Mouse (Mus musculus): ENCODE results near the gene Nol11.

GRCm38 (mm10) chr11:107230128-107230527, 40.9 kb upstream of the Nol11 start:
- TF ChIP-seq POLR2A (IDR thresholded peaks at IDR 0.05; ENCODE audit: insufficient read length, low read depth) (no peak), REST (IDR thresholded peaks at IDR 0.05; ENCODE audit: insufficient read depth, insufficient read length) (no peak), MAX (IDR thresholded peaks at IDR 0.05; ENCODE audit: low read depth) (no peak), POLR2AphosphoS2 (IDR thresholded peaks at IDR 0.05; ENCODE audit: insufficient read length, low read depth) (no peak)
